Mouse (Mus musculus): Measurements from ENCODE around the gene Tmprss9.

- TF ChIP-seq POLR2A (IDR thresholded peaks at IDR 0.05; ENCODE audit: control insufficient read depth in 1 of 2, insufficient read depth in 1 of 2, low read depth in 1 of 2, low read length in 2 of 2, poor library complexity in 1 of 2), result no peak
- TF ChIP-seq CTCF (IDR thresholded peaks at IDR 0.05 in 2 of 3, conservative IDR thresholded peaks at IDR 0.05 in 1 of 3; ENCODE audit: control insufficient read depth in 1 of 3, insufficient read depth in 1 of 3, low read depth in 2 of 3, low read length in 3 of 3, poor library complexity in 1 of 3, severe bottlenecking in 1 of 3), result no peak
- no peak for TF ChIP-seq POLR2AphosphoS5 (IDR thresholded peaks at IDR 0.05; ENCODE audit: borderline replicate concordance, low read depth, low read length)
- TF ChIP-seq TCF12 (IDR thresholded peaks at IDR 0.05; ENCODE audit: low read depth, low read length), result no peak
- TF ChIP-seq USF1 (IDR thresholded peaks at IDR 0.05; ENCODE audit: low read depth, low read length), result no peak
- TF ChIP-seq GATA1 (IDR thresholded peaks at IDR 0.05; ENCODE audit: low read depth, low read length), result no peak
These were observed 27.4 kb downstream of the Tmprss9 start for GRCm38 (mm10) chr10:80899074-80899473.
